Mouse (Mus musculus) heart, embryonic 15.5 days (tissue): ENCODE measurements around the gene Retreg1. TPM values are rescaled to one million over a fixed set of nuclear protein-coding genes. Genes with fewer than 3 reads are reported as not detected.
A peak's percentile ranks its signal among the peaks of the same experiment; 100 is the strongest.

ENCODE experiments used
- ATAC-seq: fragments of 200-750 bp; cut with Nextera tagmentation; replicated peaks from 2 replicates; pipeline ENCODE4 v1.8.0; 2017; ENCODE audit warnings: low read depth, moderate TSS enrichment; ENCODE audit not compliant: insufficient number of reproducible peaks, insufficient read depth, low FRiP score
- H3K27ac ChIP-seq: fragments of 300-500 bp; sonication (generic); 2 replicates; pipeline ENCODE4 v1.5.1; 2015; ENCODE audit warnings: mild to moderate bottlenecking, inconsistent platforms
- H3K27me3 ChIP-seq: fragments of 300-500 bp; sonication (generic); 2 replicates; pipeline ENCODE4 v1.6.1; 2015; ENCODE audit warnings: inconsistent platforms
- H3K36me3 ChIP-seq: fragments of 300-500 bp; sonication (generic); 2 replicates; pipeline ENCODE4 v1.6.1; 2015; ENCODE audit warnings: mild to moderate bottlenecking, inconsistent platforms
- H3K4me1 ChIP-seq: fragments of 300-500 bp; sonication (generic); replicated peaks from 2 replicates; pipeline ENCODE4 v1.6.1; 2015; ENCODE audit warnings: inconsistent platforms
- H3K4me2 ChIP-seq: fragments of 300-500 bp; sonication (generic); 2 replicates; pipeline ENCODE4 v1.6.1; 2015; ENCODE audit warnings: inconsistent platforms, mild to moderate bottlenecking, moderate library complexity
- H3K4me3 ChIP-seq: fragments of 300-500 bp; sonication (generic); 2 replicates; pipeline ENCODE4 v1.5.1; 2015; ENCODE audit warnings: mild to moderate bottlenecking, inconsistent platforms
- H3K9ac ChIP-seq: fragments of 300-500 bp; sonication (generic); 2 replicates; pipeline ENCODE4 v1.6.1; 2015; ENCODE audit warnings: mild to moderate bottlenecking, inconsistent platforms
- H3K9me3 ChIP-seq: fragments of 300-500 bp; sonication (generic); replicated peaks from 2 replicates; pipeline ENCODE4 v1.6.1; 2016; ENCODE audit warnings: inconsistent platforms
- WGBS: fragments of 180-500 bp; shearing (Covaris S2); methylation state at CpG from one replicate; pipeline ENCODE4 v1.1.7; 2015; ENCODE audit warnings: mixed read lengths; 5-methylcytosine and 5-hydroxymethylcytosine counted together
- polyA plus RNA-seq: library from polyadenylated mRNA; unstranded; fragments of >200 nt; fragmentation: Nextera tagmentation; extraction: Ambion mirVana; gene quantifications from 2 replicates; pipeline ENCODE4 v1.2.1, GENCODE M21; 2015

Gene Retreg1
- polyA plus RNA-seq, 1 experiment from 2014 or later, result 84.6 TPM

- H3K4me3 ChIP-seq, result no peak overlapping the region
- H3K36me3 ChIP-seq, result peaks cover 53% of the 10 kb centered on the region
- no peak overlapping the region for H3K4me2 ChIP-seq
- H3K9ac ChIP-seq, result no peak overlapping the region
- no peaks in the 10 kb centered on the region for H3K27me3 ChIP-seq
- peaks cover 7% of the 10 kb centered on the region for H3K4me1 ChIP-seq
- no peak for ATAC-seq
- H3K27ac ChIP-seq, result no peak overlapping the region
- 91% methylated on average over 9 of the region's 9 CpGs for WGBS
- H3K9me3 ChIP-seq, result no peaks in the 10 kb centered on the region
Measured at GRCm38 (mm10) chr15:25806878-25807277, 36.1 kb upstream of the Retreg1 start.

GRCm38 (mm10) chr15:25808677-25809460 is 34.1 kb upstream of the Retreg1 start:
- Histone ChIP-seq H3K27me3 (no peaks in the 10 kb centered on the region), H3K4me3 (no peak overlapping the region), H3K9ac (no peak overlapping the region), H3K4me1 (peaks cover 9% of the 10 kb centered on the region), H3K27ac (no peak overlapping the region), H3K9me3 (no peaks in the 10 kb centered on the region), H3K4me2 (no peak overlapping the region), H3K36me3 (peaks cover 44% of the 10 kb centered on the region)
- no peak for ATAC-seq
- WGBS, result 85% methylated on average over 20 of the region's 20 CpGs

- Histone ChIP-seq H3K36me3 (peaks cover 40% of the 10 kb centered on the region), H3K27ac (no peak overlapping the region), H3K27me3 (no peaks in the 10 kb centered on the region), H3K9ac (no peak overlapping the region), H3K4me3 (no peak overlapping the region), H3K4me2 (no peak overlapping the region), H3K4me1 (peaks cover 9% of the 10 kb centered on the region), H3K9me3 (no peaks in the 10 kb centered on the region)
- no peak; the same call in 1 of the 2 replicates for ATAC-seq
- 52% methylated on average over 6 of the region's 6 CpGs for WGBS
Measured at GRCm38 (mm10) chr15:25809669-25810068, 33.3 kb upstream of the Retreg1 start.

- Histone ChIP-seq H3K4me1 (peaks cover 9% of the 10 kb centered on the region), H3K9me3 (no peaks in the 10 kb centered on the region), H3K4me3 (no peak overlapping the region), H3K36me3 (peaks cover 26% of the 10 kb centered on the region), H3K9ac (no peak overlapping the region), H3K27me3 (no peaks in the 10 kb centered on the region), H3K27ac (no peak overlapping the region), H3K4me2 (peak overlapping the region; percentile 34)
- no peak for ATAC-seq
- 59% methylated on average over 11 of the region's 11 CpGs for WGBS
Measured at GRCm38 (mm10) chr15:25811834-25812250, 31.1 kb upstream of the Retreg1 start.

GRCm38 (mm10) chr15:25812479-25812878 is 30.5 kb upstream of the Retreg1 start:
- H3K9ac ChIP-seq, result no peak overlapping the region
- ATAC-seq, result no peak
- H3K4me3 ChIP-seq, result no peak overlapping the region
- peak overlapping the region; percentile 34 for H3K4me2 ChIP-seq
- H3K4me1 ChIP-seq, result peaks cover 9% of the 10 kb centered on the region
- WGBS, result 60% methylated on average over 12 of the region's 12 CpGs
- H3K27ac ChIP-seq, result no peak overlapping the region
- no peaks in the 10 kb centered on the region for H3K9me3 ChIP-seq
- no peaks in the 10 kb centered on the region for H3K27me3 ChIP-seq
- H3K36me3 ChIP-seq, result peaks cover 22% of the 10 kb centered on the region

GRCm38 (mm10) chr15:25814535-25814934 is 28.4 kb upstream of the Retreg1 start:
- H3K9me3 ChIP-seq, result no peaks in the 10 kb centered on the region
- H3K27ac ChIP-seq, result no peak overlapping the region
- H3K4me1 ChIP-seq, result peaks cover 6% of the 10 kb centered on the region
- 78% methylated on average over 3 of the region's 3 CpGs for WGBS
- no peak overlapping the region for H3K9ac ChIP-seq
- H3K4me2 ChIP-seq, result no peak overlapping the region
- no peaks in the 10 kb centered on the region for H3K27me3 ChIP-seq
- peaks cover 6% of the 10 kb centered on the region for H3K36me3 ChIP-seq
- no peak overlapping the region for H3K4me3 ChIP-seq
- ATAC-seq, result no peak

- Histone ChIP-seq H3K27me3 (no peaks in the 10 kb centered on the region), H3K36me3 (peaks cover 3% of the 10 kb centered on the region), H3K27ac (no peak overlapping the region), H3K4me2 (no peak overlapping the region), H3K9ac (no peak overlapping the region), H3K4me1 (0 out of 2 replicates have a peak, but pooled peaks cover 2% of the 10 kb centered on the region), H3K4me3 (no peak overlapping the region), H3K9me3 (no peaks in the 10 kb centered on the region)
- WGBS, result 79% methylated on average over 2 of the region's 2 CpGs
- ATAC-seq, result no peak
Measured at GRCm38 (mm10) chr15:25817191-25817590, 25.8 kb upstream of the Retreg1 start.

- Histone ChIP-seq H3K27me3 (no peaks in the 10 kb centered on the region), H3K9me3 (no peaks in the 10 kb centered on the region), H3K36me3 (no peaks in the 10 kb centered on the region), H3K4me1 (no peaks in the 10 kb centered on the region), H3K4me2 (no peak overlapping the region), H3K27ac (no peak overlapping the region), H3K9ac (no peak overlapping the region), H3K4me3 (no peak overlapping the region)
- ATAC-seq, result no peak
Measured at GRCm38 (mm10) chr15:25821981-25822380, 21.0 kb upstream of the Retreg1 start.

GRCm38 (mm10) chr15:25822656-25823055 is 20.3 kb upstream of the Retreg1 start:
- H3K4me3 ChIP-seq, result no peak overlapping the region
- no peak overlapping the region for H3K4me2 ChIP-seq
- H3K27ac ChIP-seq, result no peak overlapping the region
- H3K4me1 ChIP-seq, result no peaks in the 10 kb centered on the region
- 39% methylated on average over 3 of the region's 3 CpGs for WGBS
- H3K9ac ChIP-seq, result no peak overlapping the region
- no peaks in the 10 kb centered on the region for H3K9me3 ChIP-seq
- ATAC-seq, result no peak
- no peaks in the 10 kb centered on the region for H3K27me3 ChIP-seq
- no peaks in the 10 kb centered on the region for H3K36me3 ChIP-seq

- H3K36me3 ChIP-seq, result no peaks in the 10 kb centered on the region
- peaks cover 7% of the 10 kb centered on the region for H3K4me1 ChIP-seq
- WGBS, result 78% methylated on average over 8 of the region's 8 CpGs
- H3K4me2 ChIP-seq, result no peak overlapping the region
- no peaks in the 10 kb centered on the region for H3K27me3 ChIP-seq
- H3K4me3 ChIP-seq, result no peak overlapping the region
- H3K9me3 ChIP-seq, result no peaks in the 10 kb centered on the region
- H3K27ac ChIP-seq, result no peak overlapping the region
- no peak for ATAC-seq
- H3K9ac ChIP-seq, result no peak overlapping the region
Measured at GRCm38 (mm10) chr15:25826531-25826961, 16.4 kb upstream of the Retreg1 start.

GRCm38 (mm10) chr15:25828464-25828863 is 14.5 kb upstream of the Retreg1 start:
- H3K4me3 ChIP-seq, result no peak overlapping the region
- H3K27ac ChIP-seq, result no peak overlapping the region
- H3K27me3 ChIP-seq, result no peaks in the 10 kb centered on the region
- H3K36me3 ChIP-seq, result no peaks in the 10 kb centered on the region
- 65% methylated on average over 10 of the region's 10 CpGs for WGBS
- peaks cover 7% of the 10 kb centered on the region for H3K4me1 ChIP-seq
- H3K9me3 ChIP-seq, result no peaks in the 10 kb centered on the region
- ATAC-seq, result no peak
- H3K9ac ChIP-seq, result no peak overlapping the region
- H3K4me2 ChIP-seq, result no peak overlapping the region

GRCm38 (mm10) chr15:25830426-25830825 is 12.6 kb upstream of the Retreg1 start:
- ATAC-seq, result no peak
- H3K27me3 ChIP-seq, result no peaks in the 10 kb centered on the region
- H3K36me3 ChIP-seq, result no peaks in the 10 kb centered on the region
- H3K27ac ChIP-seq, result peak overlapping the region; percentile 4; the same call in 1 of the 2 replicates
- H3K4me3 ChIP-seq, result no peak overlapping the region
- H3K9me3 ChIP-seq, result no peaks in the 10 kb centered on the region
- 51% methylated on average over 2 of the region's 2 CpGs for WGBS
- H3K9ac ChIP-seq, result no peak overlapping the region
- no peak overlapping the region for H3K4me2 ChIP-seq
- peaks cover 7% of the 10 kb centered on the region for H3K4me1 ChIP-seq
